Mouse (Mus musculus): ENCODE data around the gene Ankrd34a. TPM values are rescaled to one million over a fixed set of nuclear protein-coding genes. Genes with fewer than 3 reads are reported as not detected.

The Ankrd34a gene
- total RNA-seq, 2 experiments from 2014 or later, result 0.59 to 1.5 TPM

Other genes with a start within 250 kb of the Ankrd34a start
- gene BC107364, start 144.3 kb upstream of the Ankrd34a start, total RNA-seq (2021), result not detected
- gene Hfe2, start 71.5 kb upstream of the Ankrd34a start, total RNA-seq (2021), result 10 to 100 TPM in 1 of 2 experiments, 1 to 10 TPM in 1; 3.9 to 11.2 TPM
- gene Txnip, start 38.7 kb upstream of the Ankrd34a start, total RNA-seq (2021), result 100 to 1,000 TPM; 980 to 992 TPM
- gene Gm16253, start 19.7 kb upstream of the Ankrd34a start, total RNA-seq (2021), result not detected
- 10 to 100 TPM; 37.6 to 37.8 TPM for gene Polr3gl, start 2.5 kb upstream of the Ankrd34a start, total RNA-seq (2021)
- 10 to 100 TPM; 66.3 to 69.1 TPM for gene Lix1l, start 4.5 kb downstream of the Ankrd34a start, total RNA-seq (2021)
- gene Rbm8a, start 33.3 kb downstream of the Ankrd34a start, total RNA-seq (2021), result 10 to 100 TPM; 84.0 to 93.4 TPM
- gene Pex11b, start 38.7 kb downstream of the Ankrd34a start, total RNA-seq (2021), result 10 to 100 TPM; 53.7 to 61.7 TPM
- under 1 TPM; 0.23 to 0.25 TPM for gene Gm42957, start 38.8 kb downstream of the Ankrd34a start, total RNA-seq (2021)
- gene Itga10, start 48.9 kb downstream of the Ankrd34a start, total RNA-seq (2021), result 1 to 10 TPM; 2.4 TPM
- 1 to 10 TPM; 2.7 to 3.3 TPM for gene Ankrd35, start 73.5 kb downstream of the Ankrd34a start, total RNA-seq (2021)
- 10 to 100 TPM; 50.1 to 55.1 TPM for gene Pias3, start 99.7 kb downstream of the Ankrd34a start, total RNA-seq (2021)
- 1 to 10 TPM; 2.7 to 3.6 TPM for gene Nudt17, start 111.9 kb downstream of the Ankrd34a start, total RNA-seq (2021)
- 10 to 100 TPM; 39.5 to 43.4 TPM for gene Polr3c, start 131.0 kb downstream of the Ankrd34a start, total RNA-seq (2021)
- 10 to 100 TPM; 37.0 to 39.7 TPM for gene Rnf115, start 131.0 kb downstream of the Ankrd34a start, total RNA-seq (2021)
- gene Pdzk1, start 232.6 kb downstream of the Ankrd34a start, total RNA-seq (2021), result 10 to 100 TPM in 1 of 2 experiments, 1 to 10 TPM in 1; 7.2 to 40.4 TPM
- gene Cd160, start 232.7 kb downstream of the Ankrd34a start, total RNA-seq (2021), result under 1 TPM in 1 of 2 experiments, not detected in 1; 0.48 TPM

All from adrenal gland, postnatal 4 days (tissue).